Mouse (Mus musculus): Measurements from ENCODE around the gene Zup1. TPM values are rescaled to one million over a fixed set of nuclear protein-coding genes. Genes with fewer than 3 reads are reported as not detected.
"Not testable (repeated sequence)": the region's sequence is repeated elsewhere in the genome, so short reads cannot be mapped to it uniquely, and the experiment has no call there.

Gene Zup1
- polyA plus RNA-seq (2014; fragmentation: Nextera tagmentation; extraction: Ambion mirVana): 26.9 and 29.2 TPM in 2 replicates

DNA sequence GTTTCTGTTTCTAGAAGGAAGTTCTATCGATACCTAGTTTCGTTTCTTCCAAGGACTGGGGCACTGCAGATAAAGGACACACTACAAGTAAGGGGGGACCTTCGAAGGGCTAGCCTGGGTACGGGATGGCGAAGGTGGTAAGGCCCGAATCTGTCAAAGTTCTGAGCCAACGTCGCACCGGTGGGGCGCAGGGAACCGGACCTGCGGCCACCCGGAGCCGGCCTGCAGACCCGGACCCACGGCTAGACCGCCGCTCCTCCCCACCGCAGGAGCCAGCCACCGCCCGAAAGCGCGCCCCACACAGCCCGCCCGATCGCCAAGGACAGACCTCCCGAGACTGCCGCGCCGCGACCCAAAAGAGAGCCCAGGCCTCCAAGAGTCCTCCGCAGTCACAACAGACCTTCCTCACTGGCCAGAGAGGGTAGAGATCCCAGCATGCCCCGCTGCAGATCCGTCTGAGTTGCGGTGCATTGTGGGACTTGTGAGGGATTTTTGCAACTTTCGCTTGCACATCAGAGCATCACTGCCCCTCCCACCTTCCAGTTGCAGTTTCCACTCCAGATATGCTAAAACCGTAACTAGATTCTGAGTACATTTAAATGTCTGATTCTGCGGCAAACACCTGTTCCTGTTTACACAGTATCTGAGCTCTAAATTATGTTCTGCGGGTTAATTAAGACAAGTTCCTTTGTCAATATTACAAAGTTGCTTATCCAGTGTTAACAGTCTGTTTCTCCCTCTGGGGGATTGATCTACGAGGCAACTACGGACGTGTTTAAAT is at the start of gene Zup1:
Zup1 (minus strand) TSS at position 467 of the 781 bp plus-strand sequence.
- 6% methylated on average over 42 of the region's 42 CpGs for WGBS
- DNase-seq (ENCODE audit: low spot score, missing footprints) (peak; percentile 97), ATAC-seq (ENCODE audit: low FRiP score) (peak; percentile 98)
- no peaks in the 10 kb centered on the region for H3K27me3 ChIP-seq (ENCODE audit: control insufficient read depth, insufficient read depth, low read length)
- peak within 1 kb of the TSS; percentile 44; the same call in 1 of the 2 replicates for H3K27ac ChIP-seq (ENCODE audit: low read depth, low read length)
- H3K4me1 ChIP-seq (ENCODE audit: control insufficient read depth, insufficient read depth, low read length): peaks cover 6% of the 10 kb centered on the region
- peak within 1 kb of the TSS; percentile 92 for H3K9ac ChIP-seq (ENCODE audit: low read length)
- H3K4me3 ChIP-seq (ENCODE audit: low read depth, low read length): peak within 1 kb of the TSS; percentile 76
- no peaks in the 10 kb centered on the region for H3K9me3 ChIP-seq (ENCODE audit: control insufficient read depth, low read length)
- H3K36me3 ChIP-seq (ENCODE audit: control insufficient read depth, insufficient read depth, low read length): no peaks in the 10 kb centered on the region; the same call in 1 of the 2 replicates
- peak within 1 kb of the TSS; percentile 71 for H3K4me2 ChIP-seq

DNA sequence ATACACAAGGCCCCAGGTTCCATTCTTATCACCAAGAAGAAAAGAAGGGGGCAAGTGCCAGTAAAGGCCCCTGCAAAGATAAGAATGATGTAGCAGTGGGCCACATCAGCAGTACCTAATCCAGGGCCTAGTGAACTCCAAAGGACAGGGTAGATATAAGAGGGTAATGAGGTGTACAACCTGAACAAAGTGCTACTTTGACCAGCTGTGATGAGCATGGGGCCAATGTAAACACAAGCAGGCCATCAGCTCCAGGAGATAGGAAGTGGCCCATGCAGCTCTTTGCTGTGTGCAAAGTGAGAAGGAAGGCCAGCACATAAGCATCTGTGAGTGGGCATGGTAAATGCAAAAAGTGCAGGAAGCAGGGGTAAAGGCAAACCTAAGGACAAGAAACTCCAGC is 47.3 kb upstream of the Zup1 start:
- no peak overlapping the region for H3K4me3 ChIP-seq (ENCODE audit: low read depth, low read length)
- H3K27me3 ChIP-seq (ENCODE audit: control insufficient read depth, insufficient read depth, low read length): no peaks in the 10 kb centered on the region
- H3K9me3 ChIP-seq (ENCODE audit: control insufficient read depth, low read length): no peaks in the 10 kb centered on the region
- ATAC-seq (ENCODE audit: low FRiP score): no peak
- no peak for DNase-seq (ENCODE audit: low spot score, missing footprints)
- no peaks in the 10 kb centered on the region; the same call in 1 of the 2 replicates for H3K36me3 ChIP-seq (ENCODE audit: control insufficient read depth, insufficient read depth, low read length)
- no peak overlapping the region for H3K4me2 ChIP-seq
- no peak overlapping the region for H3K9ac ChIP-seq (ENCODE audit: low read length)
- H3K4me1 ChIP-seq (ENCODE audit: control insufficient read depth, insufficient read depth, low read length): no peaks in the 10 kb centered on the region
- H3K27ac ChIP-seq (ENCODE audit: low read depth, low read length): no peak overlapping the region

DNA sequence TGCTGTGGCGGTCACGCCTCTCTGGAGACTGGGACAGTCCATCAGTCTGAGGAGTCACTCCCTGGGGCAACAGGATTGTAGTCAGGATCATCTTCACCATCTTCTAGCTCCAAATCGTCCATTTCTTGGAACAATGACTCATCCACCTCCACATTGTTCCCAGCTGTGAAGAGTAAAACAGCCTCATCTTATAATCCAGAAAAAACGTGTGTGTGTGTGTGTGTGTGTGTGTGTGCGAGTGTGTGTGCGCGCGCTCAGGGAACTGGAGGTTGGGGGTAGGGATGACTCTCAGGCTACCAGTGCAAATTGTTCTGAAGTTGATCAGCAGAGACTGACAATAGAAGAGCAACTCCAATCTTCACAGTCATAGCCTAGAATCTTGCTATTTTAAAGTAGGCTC is 45.6 kb upstream of the Zup1 start:
- H3K27ac ChIP-seq (ENCODE audit: low read depth, low read length); DNase-seq (ENCODE audit: low spot score, missing footprints); H3K9me3 ChIP-seq (ENCODE audit: control insufficient read depth, low read length); H3K4me1 ChIP-seq (ENCODE audit: control insufficient read depth, insufficient read depth, low read length); ATAC-seq (ENCODE audit: low FRiP score); H3K4me2 ChIP-seq; H3K27me3 ChIP-seq (ENCODE audit: control insufficient read depth, insufficient read depth, low read length); H3K9ac ChIP-seq (ENCODE audit: low read length); H3K36me3 ChIP-seq (ENCODE audit: control insufficient read depth, insufficient read depth, low read length); H3K4me3 ChIP-seq (ENCODE audit: low read depth, low read length): not testable (repeated sequence)
- WGBS: 92% methylated on average over 6 of the region's 8 CpGs

DNA sequence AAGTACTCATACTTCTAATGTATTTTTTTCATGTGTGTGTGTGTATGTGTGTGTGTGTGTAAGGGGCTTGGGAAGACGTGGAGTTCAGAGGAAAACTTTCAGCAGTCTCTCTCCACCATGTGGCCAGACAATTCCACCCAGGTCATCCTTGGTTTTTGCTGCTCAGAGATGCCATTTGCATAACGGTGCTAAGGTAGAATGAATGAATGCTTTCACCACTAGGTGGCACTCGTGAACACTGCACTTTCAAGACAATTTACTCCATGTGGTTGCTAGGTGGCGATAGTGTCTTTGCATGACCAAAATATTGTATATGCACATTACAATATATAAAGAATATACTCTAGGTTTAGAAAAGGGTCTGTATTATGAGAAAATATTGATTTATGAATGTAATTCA is 35.7 kb upstream of the Zup1 start:
- no peak overlapping the region for H3K27ac ChIP-seq (ENCODE audit: low read depth, low read length)
- 19% methylated on average over 4 of the region's 4 CpGs for WGBS
- no peaks in the 10 kb centered on the region for H3K27me3 ChIP-seq (ENCODE audit: control insufficient read depth, insufficient read depth, low read length)
- no peaks in the 10 kb centered on the region for H3K9me3 ChIP-seq (ENCODE audit: control insufficient read depth, low read length)
- H3K36me3 ChIP-seq (ENCODE audit: control insufficient read depth, insufficient read depth, low read length): no peaks in the 10 kb centered on the region; the same call in 1 of the 2 replicates
- no peaks in the 10 kb centered on the region for H3K4me1 ChIP-seq (ENCODE audit: control insufficient read depth, insufficient read depth, low read length)
- DNase-seq (ENCODE audit: low spot score, missing footprints): peak; percentile 93
- H3K4me3 ChIP-seq (ENCODE audit: low read depth, low read length): no peak overlapping the region
- no peak overlapping the region for H3K4me2 ChIP-seq
- peak; percentile 79 for ATAC-seq (ENCODE audit: low FRiP score)
- no peak overlapping the region for H3K9ac ChIP-seq (ENCODE audit: low read length)

DNA sequence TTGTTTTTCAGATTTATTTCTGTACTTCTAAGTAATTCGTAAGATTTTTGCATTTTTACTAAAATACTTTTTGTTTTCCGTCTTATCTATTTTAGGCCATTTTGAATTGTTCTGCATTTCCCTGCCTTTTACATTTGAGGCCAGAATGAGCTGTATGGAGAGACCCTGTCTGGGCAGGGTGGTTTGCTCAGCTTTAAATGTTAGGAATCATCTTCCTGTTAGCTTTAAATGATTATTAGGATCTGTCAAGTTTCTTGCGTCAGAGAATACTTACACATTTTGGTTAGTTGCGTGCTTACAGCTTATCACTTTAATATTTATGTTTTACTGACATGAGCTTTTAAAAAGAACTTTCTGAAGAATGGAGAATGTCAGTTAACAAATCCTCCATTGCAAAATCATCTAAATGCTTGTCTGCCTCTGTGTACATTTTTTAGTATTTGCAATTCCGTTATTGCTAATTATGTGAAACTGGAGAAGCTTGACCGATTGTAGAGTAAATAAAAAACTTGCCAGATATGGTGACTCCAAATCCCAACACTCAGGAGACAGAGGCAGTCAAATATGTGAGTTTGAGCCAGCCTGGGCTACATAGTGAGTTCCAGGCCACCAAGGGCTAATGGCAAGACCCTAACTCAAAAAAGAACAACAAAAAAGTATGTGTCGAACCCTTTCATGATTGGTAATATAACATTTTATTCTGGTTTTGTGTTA is 23.9 kb upstream of the Zup1 start:
- no peak overlapping the region for H3K27ac ChIP-seq (ENCODE audit: low read depth, low read length)
- no peaks in the 10 kb centered on the region for H3K4me1 ChIP-seq (ENCODE audit: control insufficient read depth, insufficient read depth, low read length)
- H3K9ac ChIP-seq (ENCODE audit: low read length): no peak overlapping the region
- 93% methylated on average over 7 of the region's 7 CpGs for WGBS
- ATAC-seq (ENCODE audit: low FRiP score) (no peak), DNase-seq (ENCODE audit: low spot score, missing footprints) (no peak)
- H3K4me2 ChIP-seq: no peak overlapping the region
- H3K9me3 ChIP-seq (ENCODE audit: control insufficient read depth, low read length): no peaks in the 10 kb centered on the region; the same call in 1 of the 2 replicates
- H3K36me3 ChIP-seq (ENCODE audit: control insufficient read depth, insufficient read depth, low read length): no peaks in the 10 kb centered on the region
- H3K27me3 ChIP-seq (ENCODE audit: control insufficient read depth, insufficient read depth, low read length): no peaks in the 10 kb centered on the region
- no peak overlapping the region for H3K4me3 ChIP-seq (ENCODE audit: low read depth, low read length)

DNA sequence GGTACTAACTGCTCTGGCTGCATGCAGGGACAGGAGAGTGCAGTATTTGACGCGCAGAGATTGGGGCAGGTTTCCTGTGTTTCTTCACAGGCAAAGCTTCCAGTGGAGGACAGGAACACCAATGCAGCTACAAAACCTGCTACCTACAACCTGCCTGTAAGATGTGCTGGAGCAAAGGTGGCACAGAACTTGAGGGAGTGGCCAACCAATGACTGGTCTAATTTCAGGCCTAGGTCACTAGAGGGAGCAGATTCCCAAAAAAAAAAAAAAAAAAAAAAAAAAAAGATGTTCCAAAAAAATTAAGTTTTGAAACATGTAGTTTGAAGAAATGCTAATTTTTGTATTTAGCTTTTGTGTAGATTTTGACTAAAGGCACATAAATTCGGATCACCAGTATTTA is 1.4 kb upstream of the Zup1 start:
- Histone ChIP-seq H3K4me2 (no peak overlapping the region), H3K4me3 (ENCODE audit: low read depth, low read length) (no peak overlapping the region), H3K27me3 (ENCODE audit: control insufficient read depth, insufficient read depth, low read length) (no peaks in the 10 kb centered on the region), H3K9ac (ENCODE audit: low read length) (no peak overlapping the region), H3K9me3 (ENCODE audit: control insufficient read depth, low read length) (no peaks in the 10 kb centered on the region), H3K27ac (ENCODE audit: low read depth, low read length) (no peak overlapping the region), H3K36me3 (ENCODE audit: control insufficient read depth, insufficient read depth, low read length) (no peaks in the 10 kb centered on the region; the same call in 1 of the 2 replicates), H3K4me1 (ENCODE audit: control insufficient read depth, insufficient read depth, low read length) (peaks cover 6% of the 10 kb centered on the region)
- no peak for ATAC-seq (ENCODE audit: low FRiP score)
- no peak for DNase-seq (ENCODE audit: low spot score, missing footprints)
- 83% methylated on average over 3 of the region's 3 CpGs for WGBS

DNA sequence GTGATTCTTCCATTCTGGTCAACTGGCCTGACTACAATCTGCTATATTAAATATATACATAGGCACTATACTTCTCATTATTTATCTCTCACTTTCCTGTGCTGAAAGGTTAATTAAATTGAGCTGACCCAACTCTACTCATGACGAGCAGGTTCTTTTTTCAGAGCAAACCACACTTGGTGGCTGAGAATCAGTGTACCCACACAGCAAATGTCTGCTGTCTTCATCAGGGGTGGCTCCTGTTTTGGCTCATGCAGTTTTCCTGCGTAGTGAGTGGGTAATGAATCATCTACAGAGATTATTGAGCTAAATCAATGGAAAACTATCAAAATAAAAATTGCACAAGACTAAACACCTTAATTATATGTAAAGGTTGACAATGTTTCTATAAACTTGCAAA is 4.7 kb downstream of the Zup1 start:
- Histone ChIP-seq H3K36me3 (ENCODE audit: control insufficient read depth, insufficient read depth, low read length) (peaks cover 2% of the 10 kb centered on the region; the same call in 1 of the 2 replicates), H3K4me1 (ENCODE audit: control insufficient read depth, insufficient read depth, low read length) (peaks cover 6% of the 10 kb centered on the region), H3K4me2 (no peak overlapping the region), H3K27me3 (ENCODE audit: control insufficient read depth, insufficient read depth, low read length) (no peaks in the 10 kb centered on the region), H3K27ac (ENCODE audit: low read depth, low read length) (no peak overlapping the region), H3K4me3 (ENCODE audit: low read depth, low read length) (no peak overlapping the region), H3K9ac (ENCODE audit: low read length) (no peak overlapping the region), H3K9me3 (ENCODE audit: control insufficient read depth, low read length) (no peaks in the 10 kb centered on the region)
- no peak for DNase-seq (ENCODE audit: low spot score, missing footprints)
- 91% methylated on average over 2 of the region's 2 CpGs for WGBS
- no peak for ATAC-seq (ENCODE audit: low FRiP score)

DNA sequence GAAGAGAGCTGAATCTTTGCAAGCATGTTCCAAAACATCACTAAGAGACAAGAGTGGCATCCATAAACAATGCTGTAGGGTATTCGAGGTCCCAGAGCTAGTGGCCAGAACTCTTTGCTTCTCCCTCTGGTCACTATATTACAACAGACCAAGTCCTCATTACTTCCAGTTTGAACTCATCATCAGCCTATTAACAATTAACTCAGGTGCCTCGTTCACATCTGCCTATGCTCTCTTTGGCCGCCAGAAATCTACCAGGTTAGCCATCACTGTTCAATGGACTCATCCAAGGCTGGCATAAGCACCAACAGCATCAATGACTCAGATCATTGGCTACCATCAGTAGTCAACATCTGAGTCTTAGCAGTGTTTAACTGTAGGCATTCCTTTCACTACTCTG is 5.7 kb downstream of the Zup1 start:
- 91% methylated on average over 3 of the region's 3 CpGs for WGBS
- H3K27me3 ChIP-seq (ENCODE audit: control insufficient read depth, insufficient read depth, low read length): no peaks in the 10 kb centered on the region
- no peak for DNase-seq (ENCODE audit: low spot score, missing footprints)
- H3K36me3 ChIP-seq (ENCODE audit: control insufficient read depth, insufficient read depth, low read length): peaks cover 2% of the 10 kb centered on the region; the same call in 1 of the 2 replicates
- no peak overlapping the region for H3K4me2 ChIP-seq
- H3K4me3 ChIP-seq (ENCODE audit: low read depth, low read length): no peak overlapping the region
- no peak overlapping the region for H3K27ac ChIP-seq (ENCODE audit: low read depth, low read length)
- H3K9ac ChIP-seq (ENCODE audit: low read length): no peak overlapping the region
- no peak for ATAC-seq (ENCODE audit: low FRiP score)
- no peaks in the 10 kb centered on the region for H3K9me3 ChIP-seq (ENCODE audit: control insufficient read depth, low read length)
- H3K4me1 ChIP-seq (ENCODE audit: control insufficient read depth, insufficient read depth, low read length): peaks cover 5% of the 10 kb centered on the region

DNA sequence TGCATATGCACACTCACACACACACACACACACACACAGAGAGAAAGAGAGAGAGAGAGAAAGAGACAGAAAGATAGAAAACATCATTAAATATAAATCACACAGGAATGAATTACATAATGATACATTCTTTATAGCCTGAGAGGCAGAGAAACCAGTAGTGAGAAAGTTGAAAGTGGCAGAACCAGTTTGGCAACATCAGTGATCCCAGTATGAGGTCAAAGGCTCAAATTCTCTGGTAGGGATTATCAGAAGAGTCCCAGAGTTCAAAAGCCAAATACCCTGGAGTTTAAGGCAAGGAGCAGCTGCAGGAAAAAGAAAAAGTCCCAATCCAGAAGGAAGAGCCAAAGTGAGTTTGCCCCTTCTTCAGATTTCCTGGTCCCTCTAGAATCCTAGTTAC is 10.4 kb downstream of the Zup1 start:
- Histone ChIP-seq H3K4me3 (ENCODE audit: low read depth, low read length) (no peak overlapping the region), H3K27me3 (ENCODE audit: control insufficient read depth, insufficient read depth, low read length) (no peaks in the 10 kb centered on the region), H3K9me3 (ENCODE audit: control insufficient read depth, low read length) (no peaks in the 10 kb centered on the region), H3K9ac (ENCODE audit: low read length) (no peak overlapping the region), H3K36me3 (ENCODE audit: control insufficient read depth, insufficient read depth, low read length) (peaks cover 8% of the 10 kb centered on the region; the same call in 1 of the 2 replicates), H3K4me2 (no peak overlapping the region), H3K27ac (ENCODE audit: low read depth, low read length) (no peak overlapping the region), H3K4me1 (ENCODE audit: control insufficient read depth, insufficient read depth, low read length) (no peaks in the 10 kb centered on the region)
- DNase-seq (ENCODE audit: low spot score, missing footprints) (no peak), ATAC-seq (ENCODE audit: low FRiP score) (no peak)

All from midbrain, embryonic 11.5 days (tissue).